Mouse (Mus musculus) cerebellum, adult 9-11 months (tissue): ENCODE measurements around the gene Cux1.

Source experiments
- DNase-seq: peaks from one replicate; pipeline ENCODE4 v3.0.0; 2022

Gene Cux1

DNA sequence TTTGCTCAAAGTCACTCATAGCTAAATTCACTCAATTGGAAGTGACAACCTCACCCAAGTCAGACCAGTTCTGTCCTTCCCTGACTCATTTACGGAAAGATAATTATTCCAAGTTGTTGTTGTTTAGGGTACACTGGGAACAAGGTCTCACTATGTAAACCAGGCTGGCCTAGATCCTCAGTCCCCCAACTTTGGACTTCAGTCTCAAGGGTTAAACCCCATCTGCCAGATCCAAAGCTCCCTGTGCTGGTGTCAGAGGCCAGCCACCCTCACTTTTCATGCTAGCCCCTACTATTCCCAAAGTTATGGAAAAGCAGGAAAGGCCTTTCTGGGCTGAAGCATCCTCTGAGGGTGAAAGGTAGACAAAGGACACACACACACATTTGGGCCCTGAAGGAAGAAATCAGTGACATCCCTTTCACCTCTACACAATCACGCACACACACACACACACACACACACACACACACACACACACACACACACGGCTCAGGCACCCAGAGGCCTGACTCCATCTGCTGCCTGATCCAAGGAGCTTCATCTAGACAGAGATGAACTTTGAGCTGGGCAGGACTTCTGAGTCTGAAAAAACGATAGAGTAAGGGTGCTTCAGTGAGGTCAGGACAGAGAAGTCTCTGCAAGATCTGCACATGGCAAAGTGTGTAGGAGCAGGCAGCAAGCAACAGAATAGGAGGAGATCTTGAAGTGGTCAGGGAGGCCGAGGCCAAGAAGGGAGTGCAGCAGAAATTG lies 31.1 kb downstream of the Cux1 start:
- DNase-seq, result no peak

DNA sequence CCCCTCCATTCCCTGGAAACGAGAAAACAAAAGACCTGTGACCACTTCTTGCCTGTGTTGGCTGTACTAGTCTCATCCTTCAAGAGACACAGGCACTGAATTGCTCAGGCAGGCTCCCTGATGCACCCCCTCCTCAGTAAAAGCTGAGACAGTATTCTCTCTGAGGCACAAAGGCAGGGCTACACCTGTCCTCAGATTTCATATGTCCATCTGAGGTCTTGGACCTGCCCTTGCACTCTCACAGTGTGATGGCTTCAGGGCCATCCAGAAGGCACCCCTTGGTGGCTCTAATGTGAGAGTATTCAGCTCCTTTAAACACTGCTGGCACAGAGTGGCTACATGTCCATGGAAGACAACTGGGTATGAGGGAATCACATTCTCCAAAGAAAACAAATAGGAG lies 32.1 kb downstream of the Cux1 start:
- no peak for DNase-seq

DNA sequence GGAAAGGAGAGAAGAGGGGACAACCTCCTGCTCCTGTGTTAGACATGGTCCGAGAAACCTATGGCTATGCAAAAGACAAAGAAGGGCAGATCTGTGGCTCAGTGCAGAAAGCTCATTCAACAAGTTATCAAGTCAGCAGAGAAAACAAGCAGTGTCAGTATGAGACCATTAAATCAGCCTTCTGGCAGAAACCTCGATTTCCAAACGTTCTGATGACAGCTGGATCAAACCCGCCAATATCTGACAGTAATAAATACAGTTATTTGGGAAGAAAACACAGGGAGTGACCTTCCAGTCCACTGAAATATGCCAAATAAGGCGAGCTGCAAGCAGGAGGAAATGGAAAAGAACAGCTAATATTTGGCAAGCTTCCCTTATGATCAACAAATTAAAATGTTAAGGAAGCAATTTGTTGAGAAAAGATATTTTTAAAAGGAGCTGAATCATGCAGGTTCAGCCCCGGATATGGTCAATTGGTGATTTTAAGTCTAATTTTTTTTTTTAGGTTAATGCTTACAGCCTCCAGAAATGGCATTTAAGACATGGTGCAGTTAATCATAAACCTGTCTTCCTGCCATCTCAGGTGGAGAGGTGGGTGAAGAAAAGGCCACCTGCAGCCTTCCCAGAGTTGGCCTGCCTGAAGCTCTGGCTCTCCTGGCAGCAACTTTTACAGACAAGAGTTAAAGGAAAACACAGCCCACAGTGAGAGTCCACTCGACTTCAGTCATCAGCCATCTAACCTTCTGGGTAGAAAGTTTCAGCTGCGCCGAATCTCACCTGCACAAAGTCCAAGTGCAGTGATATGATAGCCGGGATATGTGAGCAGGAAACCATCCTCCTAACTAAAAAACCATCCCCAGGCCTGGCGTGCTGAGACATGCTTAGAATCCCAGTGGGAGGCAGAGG lies 33.7 kb downstream of the Cux1 start:
- DNase-seq, result no peak

DNA sequence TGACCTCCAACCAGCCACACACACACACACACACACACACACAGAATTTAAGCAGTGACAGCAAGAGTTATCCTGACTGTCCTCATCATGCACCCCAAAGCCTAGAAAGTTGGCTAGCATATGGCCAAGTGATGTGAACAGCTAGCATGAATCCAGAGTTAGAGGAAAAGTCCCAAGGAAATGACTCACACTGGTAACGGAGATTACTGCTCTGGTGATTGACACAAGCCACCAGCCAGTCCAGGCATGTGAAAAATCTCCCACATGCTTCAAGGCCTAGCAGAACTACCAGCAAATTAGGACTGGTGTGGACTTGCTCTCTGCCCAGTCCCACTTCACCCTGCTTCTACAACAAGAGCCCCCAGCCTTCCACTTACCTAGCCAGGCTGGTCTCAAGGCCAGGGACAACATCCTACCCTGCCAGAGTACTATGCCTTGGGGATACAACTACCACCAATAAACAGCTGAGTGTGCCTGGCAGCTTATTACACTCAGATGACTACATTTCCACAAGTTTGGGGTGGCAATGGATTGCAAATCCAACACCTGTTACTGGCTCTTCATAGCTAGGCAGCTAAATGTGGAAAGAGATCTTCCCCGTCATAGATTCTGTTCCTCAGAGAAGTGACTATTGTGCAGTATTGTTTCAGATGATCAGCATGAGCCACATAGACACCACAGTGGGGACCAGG lies 35.5 kb downstream of the Cux1 start:
- DNase-seq, result no peak

DNA sequence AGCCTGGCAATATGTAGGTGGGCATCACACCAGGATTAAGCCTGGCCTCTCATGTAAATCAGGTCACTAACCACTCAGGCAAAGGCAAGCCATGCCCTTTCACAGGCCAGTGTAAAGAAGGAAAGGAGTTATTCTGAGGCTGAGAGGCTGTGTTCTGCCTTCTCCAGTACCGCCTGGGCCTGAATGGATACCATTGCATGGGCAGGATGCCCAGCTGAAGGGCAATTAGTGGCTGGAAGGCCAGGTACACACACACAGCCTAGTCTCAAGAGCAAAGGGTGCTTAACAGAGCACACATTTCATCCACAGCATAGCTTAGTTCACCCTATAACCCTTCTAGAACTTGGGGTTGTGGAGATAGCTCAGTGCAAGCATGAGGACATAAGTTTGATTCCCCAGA lies 36.4 kb downstream of the Cux1 start:
- no peak for DNase-seq

DNA sequence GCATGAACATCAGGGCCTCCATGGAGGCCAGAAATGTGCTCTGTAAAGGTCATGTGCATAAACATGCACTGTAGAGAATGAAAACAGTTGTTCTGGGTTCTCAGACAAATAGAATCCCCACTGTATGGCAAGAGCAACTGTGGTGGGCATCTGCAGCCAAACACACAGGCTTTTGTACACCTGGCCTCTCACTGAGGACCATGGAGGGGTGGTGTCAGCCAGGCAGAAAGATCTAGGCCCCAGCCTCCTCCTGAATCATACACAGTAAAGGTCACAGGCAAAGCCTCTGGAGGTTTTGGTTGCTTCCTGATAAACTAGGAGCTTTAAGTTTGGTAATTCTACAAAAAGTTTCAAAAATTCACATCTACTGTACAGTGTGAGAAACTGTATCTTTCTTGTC lies 38.1 kb downstream of the Cux1 start:
- no peak for DNase-seq

DNA sequence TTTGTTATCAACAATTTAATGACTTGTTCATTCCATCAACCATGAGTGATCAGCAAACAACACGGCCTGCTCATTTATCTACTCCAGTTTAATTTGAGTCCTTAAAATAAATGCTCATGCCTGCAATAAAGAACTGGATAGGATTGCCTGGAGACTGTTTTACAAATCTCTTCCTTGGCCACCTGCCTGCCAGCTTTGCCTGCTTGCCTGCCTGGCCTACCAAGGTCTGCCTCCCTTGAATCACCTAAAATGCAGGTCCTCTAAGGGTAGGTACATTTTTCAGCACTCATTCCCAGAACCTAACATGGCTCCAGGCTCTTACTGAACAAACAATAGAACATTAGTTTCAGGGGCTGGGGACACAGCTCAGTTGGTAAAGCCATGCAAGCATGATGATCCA lies 39.4 kb downstream of the Cux1 start:
- DNase-seq, result no peak

DNA sequence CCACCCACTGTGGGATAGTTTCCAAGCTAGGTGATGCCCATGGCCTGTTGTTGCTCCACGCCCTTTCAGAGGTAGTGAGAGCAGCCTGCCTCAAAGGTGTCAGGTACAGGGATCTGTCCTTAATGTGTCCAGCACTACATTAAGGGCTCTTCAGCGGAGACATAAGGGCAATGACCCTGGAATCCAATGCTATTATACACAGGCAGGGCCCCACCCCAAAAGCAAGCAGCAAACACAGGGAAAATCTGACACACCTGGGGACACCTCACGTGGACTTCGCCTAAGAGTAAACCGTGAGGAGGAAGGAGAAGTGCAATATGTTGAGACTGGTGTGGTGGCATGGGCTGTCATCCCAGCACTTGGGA lies 40.8 kb downstream of the Cux1 start:
- DNase-seq, result no peak

DNA sequence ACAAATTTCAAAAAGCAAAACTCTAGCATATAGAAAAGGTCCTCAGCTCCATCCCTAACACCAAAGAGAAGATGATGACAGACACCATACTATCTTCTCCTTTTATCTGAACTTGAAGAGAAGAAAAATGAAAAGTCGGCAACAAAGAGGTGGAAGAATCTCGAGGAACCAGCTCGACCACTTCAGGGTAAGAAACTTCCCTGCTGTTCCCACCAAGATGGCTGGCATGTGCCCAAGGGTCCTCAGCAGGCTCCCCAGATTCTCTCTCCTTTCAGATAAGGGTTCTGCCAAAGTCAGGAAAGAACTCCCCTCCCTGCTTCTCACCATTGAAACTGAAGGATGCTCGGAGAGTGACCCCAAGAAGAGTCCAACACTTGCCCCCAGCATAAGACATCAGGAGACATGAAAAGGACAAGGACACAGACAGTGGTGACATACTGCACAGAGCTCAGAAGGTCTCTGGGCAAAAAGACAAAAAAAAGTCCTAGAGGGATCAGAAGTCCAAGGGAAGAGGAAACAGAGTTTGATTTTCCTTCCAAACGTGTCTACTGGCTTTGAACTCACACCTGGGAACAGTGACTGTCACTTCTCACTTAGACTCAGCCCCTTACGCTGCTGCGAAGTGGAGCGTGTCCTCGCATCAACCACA lies 41.3 kb downstream of the Cux1 start:
- no peak for DNase-seq

DNA sequence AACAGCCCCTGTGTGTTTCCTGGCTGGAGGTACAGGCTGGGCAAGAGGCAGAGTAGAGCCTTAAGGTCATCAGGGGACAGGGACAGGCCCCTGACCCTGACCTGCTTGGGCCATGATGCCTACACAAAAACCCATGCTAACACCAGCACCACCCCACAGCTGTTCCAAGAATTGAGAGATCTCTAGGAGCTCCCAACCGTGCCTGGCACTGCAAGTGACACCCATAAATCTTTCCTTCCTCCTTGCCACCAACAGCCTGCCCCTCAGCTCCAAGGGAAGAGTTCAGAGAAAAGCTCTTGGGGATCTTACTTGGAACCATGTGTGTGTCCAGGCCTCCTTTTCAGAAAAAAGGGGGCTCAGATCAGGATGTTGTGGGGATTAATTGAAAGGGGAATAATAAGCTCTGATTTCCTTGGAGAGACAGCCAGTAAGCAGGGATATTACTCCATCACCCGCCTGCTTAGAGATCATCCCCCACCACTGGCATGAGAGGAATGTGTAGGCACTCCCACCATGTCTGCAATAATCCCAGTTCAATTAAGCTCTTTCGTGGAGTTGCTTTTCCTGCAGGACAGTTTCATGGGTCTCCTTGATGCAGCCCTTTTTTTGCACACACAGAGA lies 44.3 kb downstream of the Cux1 start:
- no peak for DNase-seq

DNA sequence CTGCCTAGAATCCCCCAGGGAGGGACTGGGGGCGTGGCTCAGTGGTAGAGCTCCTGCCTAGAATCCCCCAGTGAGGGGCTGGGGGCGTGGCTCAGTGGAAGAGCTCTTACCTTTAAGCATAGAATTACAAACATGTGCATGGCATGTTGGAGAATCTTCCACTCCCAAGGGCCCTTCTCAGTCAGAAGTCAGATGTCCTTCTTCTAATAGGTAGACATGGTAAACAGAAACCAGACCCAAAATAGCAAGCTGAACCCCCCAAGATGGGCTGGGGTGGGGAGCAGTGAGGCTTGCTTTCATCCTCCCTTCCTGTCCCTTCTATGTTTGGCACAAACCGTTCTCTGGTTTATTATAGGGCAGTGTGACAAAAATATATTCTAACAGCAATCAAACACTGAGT lies 45.6 kb downstream of the Cux1 start:
- no peak for DNase-seq

DNA sequence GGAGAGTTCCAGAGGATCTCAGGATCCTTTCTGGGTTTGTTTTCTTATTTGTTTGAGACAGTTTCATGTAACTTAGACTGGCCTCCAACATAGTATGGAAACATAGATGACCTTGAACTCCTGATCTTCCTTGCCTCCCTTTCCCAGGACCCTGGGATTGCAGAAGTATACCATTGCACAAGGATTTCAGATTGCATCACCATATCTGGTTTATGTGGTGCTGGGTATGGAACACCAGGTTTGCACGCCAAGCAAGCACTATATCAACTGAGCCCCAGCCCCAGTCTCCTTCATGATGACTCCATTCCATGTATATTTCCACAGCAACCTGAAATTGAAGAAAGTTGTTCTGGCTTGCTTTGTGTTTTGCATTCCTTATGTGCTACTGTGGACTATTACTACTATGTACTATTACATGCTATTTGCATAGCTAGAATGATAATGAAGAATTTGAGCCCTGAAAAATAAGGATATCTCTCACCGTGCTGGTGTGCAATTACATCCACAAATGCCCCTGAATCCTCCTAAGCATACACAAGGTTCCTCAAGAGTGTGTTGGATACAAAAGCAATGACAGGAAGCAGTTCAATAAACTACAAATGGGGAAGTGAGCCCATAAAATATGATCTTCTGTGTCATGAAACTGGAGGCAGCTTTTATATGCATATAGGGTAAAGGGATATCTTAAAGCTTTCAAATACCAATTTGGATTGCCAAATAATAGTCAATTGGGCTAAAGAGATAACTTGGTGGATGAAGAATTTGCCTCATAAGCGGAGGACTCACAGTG lies 48.4 kb downstream of the Cux1 start:
- no peak for DNase-seq

DNA sequence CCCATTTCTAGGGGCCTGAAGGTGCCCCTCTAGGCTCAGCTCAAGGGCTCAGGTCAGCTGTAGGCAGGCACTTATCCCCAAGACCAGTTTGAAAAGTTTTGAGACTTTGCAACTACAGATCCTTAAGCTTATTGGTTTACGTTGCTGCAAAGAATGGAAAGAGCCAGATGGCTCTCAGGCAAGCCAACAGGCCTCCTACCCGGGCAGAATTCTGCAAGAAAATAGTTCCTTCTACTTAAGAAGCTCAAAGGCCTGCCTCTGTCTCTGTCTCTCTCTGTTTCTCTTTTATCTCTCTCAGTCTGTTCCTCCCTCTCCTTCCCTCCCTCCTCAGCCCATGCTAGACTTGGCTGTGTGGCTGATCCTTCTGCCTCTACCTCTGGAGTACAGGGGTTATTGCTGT lies 49.8 kb downstream of the Cux1 start:
- no peak for DNase-seq

DNA sequence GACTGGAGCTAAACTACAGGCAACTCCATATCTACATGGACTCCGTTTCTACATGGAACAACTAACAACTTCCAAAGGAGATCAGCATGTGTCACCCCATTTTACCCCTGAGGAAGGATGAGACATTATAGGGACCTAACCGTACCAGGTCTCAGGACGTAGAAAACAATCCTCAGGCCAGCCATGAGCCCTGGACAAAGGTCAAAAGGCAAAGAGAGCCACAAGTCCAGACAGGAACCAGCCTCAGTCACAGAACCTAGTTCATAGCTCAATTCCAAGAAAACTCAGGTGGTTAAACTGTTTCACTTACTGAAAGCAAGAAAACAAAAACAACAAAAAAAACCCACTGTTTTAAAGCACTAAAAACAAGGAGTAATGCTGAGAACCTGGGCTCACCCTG lies 50.7 kb downstream of the Cux1 start:
- DNase-seq, result no peak

DNA sequence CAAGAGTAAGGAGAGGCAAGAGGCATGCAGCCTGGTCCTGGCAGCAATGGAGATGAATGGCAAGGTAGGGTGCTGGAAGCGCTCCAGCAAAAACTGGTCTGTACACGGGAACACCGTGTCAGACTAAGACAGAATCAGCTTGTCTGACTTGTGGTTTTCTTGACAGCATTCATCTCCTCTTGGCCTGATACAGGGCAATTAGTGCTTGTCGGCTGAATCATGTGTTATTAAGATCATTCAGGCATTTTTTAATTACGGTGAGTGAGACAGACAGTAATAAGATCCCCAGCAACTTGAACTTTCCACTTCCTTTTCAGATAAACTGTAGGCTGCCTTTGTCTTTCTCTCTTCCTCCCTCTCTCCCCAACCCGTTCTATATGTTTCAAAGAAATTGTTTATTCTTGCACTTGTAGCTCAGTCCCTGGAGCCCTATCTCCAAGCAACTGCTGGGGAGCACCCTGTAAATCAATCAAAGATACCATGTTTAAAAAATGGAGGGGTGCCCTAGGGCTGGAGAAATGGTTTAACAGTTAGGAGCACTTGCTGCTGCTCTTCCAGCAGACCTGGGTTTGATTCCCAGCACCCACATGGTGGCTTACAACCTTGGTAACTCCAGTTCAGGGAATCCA lies 53.1 kb downstream of the Cux1 start:
- DNase-seq, result peak; percentile 66

DNA sequence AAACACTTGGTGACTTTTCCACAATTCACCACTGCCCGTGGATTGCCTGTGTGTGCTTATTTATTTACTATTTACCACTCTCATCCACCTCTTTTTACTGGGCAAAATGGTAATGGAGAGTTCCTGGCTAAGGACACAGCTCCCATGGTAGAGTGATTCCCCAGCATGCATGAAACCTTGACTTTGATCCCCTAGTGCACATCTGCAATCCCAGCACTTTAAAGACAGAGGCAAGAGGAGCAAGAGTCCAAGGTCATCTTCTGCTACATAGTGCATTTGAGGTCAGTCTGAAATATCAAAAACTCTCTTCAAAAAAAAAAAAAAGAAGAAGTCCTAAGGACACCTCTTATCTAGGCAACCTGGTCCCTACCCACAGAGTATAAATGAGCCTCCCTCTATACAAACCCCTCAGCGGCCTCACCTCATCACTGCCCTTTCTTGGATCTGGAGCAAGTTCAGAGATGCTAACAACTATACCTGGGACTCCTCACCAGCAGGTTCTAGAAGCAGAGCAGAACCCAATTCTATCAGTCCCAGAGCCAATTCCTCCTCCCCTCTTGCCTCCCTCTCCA lies 55.1 kb downstream of the Cux1 start:
- DNase-seq, result no peak

DNA sequence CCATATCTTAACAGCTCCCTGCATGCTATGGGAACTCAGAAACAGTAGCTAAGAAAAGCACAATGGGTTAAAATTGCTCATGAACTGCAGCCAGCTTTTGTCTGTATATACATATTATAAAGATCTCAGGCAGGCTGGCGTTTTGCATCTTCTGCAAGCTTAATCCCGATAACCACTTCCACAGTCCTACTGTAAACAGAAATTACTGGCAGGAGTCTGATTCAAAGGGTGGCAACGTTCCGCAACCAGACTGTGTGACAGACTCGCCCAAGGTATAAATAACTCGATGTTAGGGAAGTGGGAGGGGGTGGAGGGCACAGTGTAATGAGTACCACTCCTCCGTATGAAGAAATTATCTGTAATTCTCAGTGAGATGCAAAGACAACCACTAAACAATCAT lies 55.9 kb downstream of the Cux1 start:
- no peak for DNase-seq

DNA sequence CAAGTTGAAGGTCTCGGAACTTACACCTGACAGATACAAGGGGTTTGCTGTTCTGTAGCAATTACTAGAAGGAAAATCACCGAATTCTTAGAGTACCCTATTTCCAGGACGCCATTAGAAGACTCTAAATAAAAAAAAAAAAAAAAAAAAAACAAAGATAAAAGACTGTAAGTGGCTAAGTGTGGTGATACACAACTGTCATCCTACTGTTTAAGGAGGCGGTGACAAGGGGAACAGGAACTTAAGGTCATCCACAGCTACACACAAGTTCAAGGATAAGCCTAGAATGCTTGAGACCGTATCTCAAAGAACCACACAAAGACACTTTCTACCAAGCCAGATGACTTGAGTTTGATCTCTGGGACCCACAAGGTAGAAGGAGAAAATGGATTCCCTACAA lies 56.7 kb downstream of the Cux1 start:
- no peak for DNase-seq

DNA sequence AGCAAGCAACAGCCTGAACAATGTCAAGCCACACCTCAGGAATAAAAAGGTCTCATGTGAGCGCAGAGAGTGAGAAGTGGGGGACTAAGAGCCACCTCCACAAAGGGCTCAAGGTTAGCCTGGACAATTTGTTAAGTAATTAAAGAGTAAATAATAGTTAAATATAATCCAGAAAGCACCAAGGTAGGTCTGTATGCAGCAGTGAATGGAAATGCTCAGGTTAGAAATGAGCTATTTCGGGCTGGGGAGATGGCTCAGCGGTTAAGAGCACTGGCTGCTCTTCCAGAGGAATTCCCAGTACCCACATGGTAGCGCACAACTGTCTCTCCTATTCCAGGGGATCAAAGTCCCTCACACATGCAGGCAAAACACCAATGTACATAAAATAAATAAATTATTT lies 59.7 kb downstream of the Cux1 start:
- no peak for DNase-seq

DNA sequence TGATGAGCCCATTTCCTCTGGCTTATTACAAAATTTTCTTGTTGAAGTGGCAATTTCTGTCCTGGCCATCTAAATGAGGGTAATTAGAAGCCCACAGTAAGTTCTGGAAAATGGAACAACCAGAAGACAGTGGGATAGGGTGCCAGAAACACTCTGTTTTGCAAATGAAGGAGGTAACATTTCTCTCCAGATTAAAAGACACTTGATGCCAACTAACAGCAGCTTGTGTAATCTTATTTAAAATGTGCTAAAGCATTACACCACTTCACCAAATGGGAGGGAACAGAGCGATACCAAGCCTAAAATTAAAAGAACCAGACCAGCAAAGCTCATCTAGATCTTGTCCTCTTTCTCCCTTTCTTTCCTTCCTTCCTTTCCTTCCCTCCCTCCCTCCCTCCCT lies 61.0 kb downstream of the Cux1 start:
- DNase-seq, result no peak

DNA sequence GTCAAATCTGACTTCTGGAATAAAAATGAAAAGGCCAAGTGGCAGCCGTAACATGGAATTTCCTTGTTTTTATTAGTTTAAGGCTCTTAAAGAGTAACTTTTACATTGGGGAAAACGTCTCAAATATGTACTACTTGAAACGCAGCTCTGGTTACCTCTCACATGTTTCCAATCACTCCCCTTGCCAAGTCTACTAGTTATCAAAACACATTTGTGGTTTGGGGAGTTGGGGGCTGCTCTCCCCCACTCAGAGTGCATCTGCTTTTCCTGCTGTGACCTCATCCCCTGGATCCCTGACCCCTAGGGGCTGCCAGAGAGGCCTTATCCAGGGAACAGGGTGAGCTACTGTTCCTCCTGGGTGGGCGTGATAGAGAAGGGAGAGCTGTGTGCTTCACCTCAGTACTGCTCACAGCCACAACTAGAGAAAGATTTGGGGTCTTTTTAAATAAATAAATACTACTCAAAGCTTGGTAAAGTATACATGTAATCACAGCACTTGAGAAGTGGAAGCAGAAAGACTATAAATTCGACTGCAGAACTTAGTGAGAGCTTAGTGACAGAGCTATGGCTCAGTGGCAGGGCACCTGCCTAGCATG lies 64.7 kb downstream of the Cux1 start:
- no peak for DNase-seq
